In the genomic region with DNA sequence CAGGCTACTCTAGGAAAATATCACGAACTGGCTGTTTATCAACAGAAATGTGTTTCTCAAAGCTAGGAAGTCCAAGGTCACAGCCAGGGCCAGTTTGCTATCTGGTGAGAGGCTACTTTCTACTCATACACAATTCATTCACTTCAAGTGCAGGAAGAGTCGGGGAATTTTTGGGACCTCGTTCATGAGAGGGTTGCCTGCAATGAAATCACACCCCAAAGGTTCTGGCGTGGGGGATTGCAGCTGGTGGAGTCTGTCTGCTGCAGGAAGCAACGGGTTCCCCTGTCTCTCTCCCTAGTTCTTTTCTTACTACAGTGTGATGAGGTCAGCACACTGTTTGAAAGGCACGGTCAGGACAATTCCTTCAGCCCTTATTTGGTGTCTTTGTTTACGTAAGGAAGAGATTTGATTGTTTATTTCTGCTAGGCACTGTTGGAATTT, we compare ENCODE assay signal across 10 mouse cellular contexts. TPM values are rescaled to one million over a fixed set of nuclear protein-coding genes. Genes with fewer than 3 reads are reported as not detected.
A peak's percentile ranks its signal among the peaks of the same experiment; 100 is the strongest.
DNase-seq lines count a peak whose midpoint lies in the region; ATAC-seq and TF ChIP-seq lines count a peak whose summit lies in the region.
"Had no signal": no experiment of that assay in that cellular context is flagged by ENCODE, and none has a peak within 500 bp of the region (broad histone marks: within the 10 kb centered on the region; RNA-seq: fewer than 3 reads in every experiment).

No protein-coding gene starts in this region.

- H3K9me3 ChIP-seq in liver, embryonic 16.5 days (replicated peaks; ENCODE audit: control insufficient read depth, low read length) = no peaks in the 10 kb centered on the region
- H3K9me3 ChIP-seq in liver, embryonic 12.5 days (replicated peaks) = no peaks in the 10 kb centered on the region
- H3K9me3 ChIP-seq in embryonic facial prominence, embryonic 14.5 days (ENCODE audit: control insufficient read depth, low read length) = no peaks in the 10 kb centered on the region
- no peaks in the 10 kb centered on the region for H3K9me3 ChIP-seq in intestine, postnatal 0 days (ENCODE audit: control insufficient read depth)
- H3K9me3 ChIP-seq in hindbrain, embryonic 14.5 days (ENCODE audit: control insufficient read depth, low read length) = no peaks in the 10 kb centered on the region
- H3K9me3 ChIP-seq: G1E; liver, embryonic 13.5 days had no signal

- no peaks in the 10 kb centered on the region for H3K36me3 ChIP-seq in liver, embryonic 16.5 days (ENCODE audit: control insufficient read depth, insufficient read depth)
- H3K36me3 ChIP-seq in liver, embryonic 12.5 days = no peaks in the 10 kb centered on the region
- H3K36me3 ChIP-seq in embryonic facial prominence, embryonic 14.5 days (ENCODE audit: control insufficient read depth, insufficient read depth, low read length) = no peaks in the 10 kb centered on the region
- no peaks in the 10 kb centered on the region for H3K36me3 ChIP-seq in intestine, postnatal 0 days (ENCODE audit: control insufficient read depth, insufficient read depth)
- H3K36me3 ChIP-seq in hindbrain, embryonic 14.5 days (replicated peaks; ENCODE audit: control insufficient read depth, insufficient read depth) = no peaks in the 10 kb centered on the region
- H3K36me3 ChIP-seq: liver, embryonic 13.5 days had no signal

- H3K4me3 ChIP-seq in liver, embryonic 16.5 days (ENCODE audit: low read depth, low read length) = no peak overlapping the region
- H3K4me3 ChIP-seq in liver, embryonic 12.5 days = no peak overlapping the region
- H3K4me3 ChIP-seq in embryonic facial prominence, embryonic 14.5 days (ENCODE audit: low read depth, low read length) = no peak overlapping the region
- no peak overlapping the region for H3K4me3 ChIP-seq in intestine, postnatal 0 days (ENCODE audit: low read depth, low read length)
- no peak overlapping the region for H3K4me3 ChIP-seq in hindbrain, embryonic 14.5 days (replicated peaks; ENCODE audit: low read length)
- H3K4me3 ChIP-seq: liver, embryonic 13.5 days had no signal

- H3K4me2 ChIP-seq in liver, embryonic 16.5 days (ENCODE audit: low read depth, low read length) = no peak overlapping the region
- H3K4me2 ChIP-seq in liver, embryonic 12.5 days = no peak overlapping the region
- H3K4me2 ChIP-seq in embryonic facial prominence, embryonic 14.5 days (ENCODE audit: low read depth, low read length) = no peak overlapping the region
- H3K4me2 ChIP-seq in intestine, postnatal 0 days (replicated peaks; ENCODE audit: low read depth) = no peak overlapping the region
- no peak overlapping the region for H3K4me2 ChIP-seq in hindbrain, embryonic 14.5 days (replicated peaks)
- H3K4me2 ChIP-seq: liver, embryonic 13.5 days had no signal

- H3K27me3 ChIP-seq in liver, embryonic 16.5 days (ENCODE audit: control insufficient read depth, insufficient read depth, low read depth, low read length) = no peaks in the 10 kb centered on the region
- no peaks in the 10 kb centered on the region for H3K27me3 ChIP-seq in liver, embryonic 12.5 days (replicated peaks)
- H3K27me3 ChIP-seq in embryonic facial prominence, embryonic 14.5 days (replicated peaks; ENCODE audit: control insufficient read depth, insufficient read depth, low read length) = no peaks in the 10 kb centered on the region
- no peaks in the 10 kb centered on the region for H3K27me3 ChIP-seq in intestine, postnatal 0 days (replicated peaks; ENCODE audit: control insufficient read depth, insufficient read depth, low read length)
- no peaks in the 10 kb centered on the region for H3K27me3 ChIP-seq in hindbrain, embryonic 14.5 days (ENCODE audit: control insufficient read depth, insufficient read depth, low read length)
- H3K27me3 ChIP-seq: liver, embryonic 13.5 days had no signal

- H3K4me1 ChIP-seq in liver, embryonic 16.5 days (ENCODE audit: control insufficient read depth, low read depth, low read length) = peaks cover 9% of the 10 kb centered on the region
- peaks cover 28% of the 10 kb centered on the region for H3K4me1 ChIP-seq in liver, embryonic 12.5 days
- peaks cover 36% of the 10 kb centered on the region for H3K4me1 ChIP-seq in embryonic facial prominence, embryonic 14.5 days (ENCODE audit: control insufficient read depth, insufficient read depth, low read length)
- peaks cover 13% of the 10 kb centered on the region; the same call in 1 of the 2 replicates for H3K4me1 ChIP-seq in intestine, postnatal 0 days (replicated peaks; ENCODE audit: control insufficient read depth, insufficient read depth, low read length)
- peaks cover 19% of the 10 kb centered on the region; the same call in 1 of the 2 replicates for H3K4me1 ChIP-seq in hindbrain, embryonic 14.5 days (replicated peaks; ENCODE audit: control insufficient read depth, insufficient read depth, low read length)

- peak overlapping the region; percentile 17; the same call in 1 of the 2 replicates for H3K27ac ChIP-seq in liver, embryonic 16.5 days (ENCODE audit: low read length)
- no peak overlapping the region for H3K27ac ChIP-seq in liver, embryonic 12.5 days
- peak overlapping the region; percentile 54 for H3K27ac ChIP-seq in embryonic facial prominence, embryonic 14.5 days (replicated peaks; ENCODE audit: low read depth, low read length)
- H3K27ac ChIP-seq in intestine, postnatal 0 days (ENCODE audit: low read depth, low read length) = 0 out of 2 replicates have a peak overlapping the region, but pooled peaks have one; percentile 5
- H3K27ac ChIP-seq in hindbrain, embryonic 14.5 days = no peak overlapping the region
- H3K27ac ChIP-seq: liver, embryonic 13.5 days had no signal

- no peak overlapping the region for H3K9ac ChIP-seq in liver, embryonic 16.5 days (ENCODE audit: low read depth, low read length)
- H3K9ac ChIP-seq in liver, embryonic 12.5 days = no peak overlapping the region
- H3K9ac ChIP-seq in embryonic facial prominence, embryonic 14.5 days (ENCODE audit: low read depth, low read length) = no peak overlapping the region
- no peak overlapping the region for H3K9ac ChIP-seq in intestine, postnatal 0 days (ENCODE audit: low read depth, low read length)
- no peak overlapping the region for H3K9ac ChIP-seq in hindbrain, embryonic 14.5 days
- H3K9ac ChIP-seq: liver, embryonic 13.5 days had no signal

- no peak for ATAC-seq in liver, embryonic 16.5 days (ENCODE audit: low read depth)
- no peak for ATAC-seq in liver, embryonic 12.5 days
- ATAC-seq in embryonic facial prominence, embryonic 14.5 days (ENCODE audit: low read depth) = no peak
- ATAC-seq in intestine, postnatal 0 days = no peak
- no peak for ATAC-seq in hindbrain, embryonic 14.5 days (ENCODE audit: low FRiP score)

- 27% methylated on average over 7 of the region's 7 CpGs for WGBS in liver, embryonic 16.5 days (ENCODE audit: insufficient replicate concordance)
- 37% methylated on average over 7 of the region's 7 CpGs for WGBS in liver, embryonic 12.5 days (ENCODE audit: insufficient replicate concordance)
- WGBS in embryonic facial prominence, embryonic 14.5 days = 34% methylated on average over 7 of the region's 7 CpGs
- 17% methylated on average over 7 of the region's 7 CpGs for WGBS in intestine, postnatal 0 days
- WGBS in hindbrain, embryonic 14.5 days = 62% methylated on average over 7 of the region's 7 CpGs

- no peak for TF ChIP-seq CTCF in intestine, postnatal 0 days (IDR thresholded peaks at IDR 0.05; ENCODE audit: low read depth)

- no peak for DNase-seq in embryonic facial prominence, embryonic 14.5 days (ENCODE audit: low spot score)
- peak; percentile 43 to 58 for DNase-seq in lung, postnatal 4 days
- no peak for DNase-seq in right cerebral cortex, adult 2 months (ENCODE audit: low spot score in 2 of 2)
- DNase-seq in frontal cortex, postnatal 14 days (ENCODE audit: low spot score in 2 of 2) = no peak
- DNase-seq in hindbrain, embryonic 14.5 days (ENCODE audit: low spot score) = no peak
- DNase-seq: liver, embryonic 13.5 days had no signal

RNA-seq across cellular contexts. Expression of a gene that starts 48.8 kb away (rescaled TPM):
- 15.0 and 16.6 TPM in 2 replicates for polyA plus RNA-seq in liver, embryonic 16.5 days (2015; fragmentation: Nextera tagmentation; extraction: Ambion mirVana)
- polyA plus RNA-seq in liver, embryonic 12.5 days (2016; fragmentation: Nextera tagmentation; extraction: Ambion mirVana) = 18.1 and 20.0 TPM in 2 replicates
- 38.8 and 49.6 TPM in 2 replicates for polyA plus RNA-seq in embryonic facial prominence, embryonic 14.5 days (2014; fragmentation: Nextera tagmentation; extraction: Ambion mirVana)
- polyA plus RNA-seq in intestine, postnatal 0 days (2015; fragmentation: Nextera tagmentation; extraction: Ambion mirVana) = 25.6 and 26.1 TPM in 2 replicates
- polyA plus RNA-seq in hindbrain, embryonic 14.5 days (2014; fragmentation: Nextera tagmentation; extraction: Ambion mirVana) = 35.0 and 47.1 TPM in 2 replicates

RNA-seq across cellular contexts. Expression of a gene that starts 57.4 kb away (rescaled TPM):
- polyA plus RNA-seq in liver, embryonic 16.5 days (2015; fragmentation: Nextera tagmentation; extraction: Ambion mirVana) = 12.8 and 15.2 TPM in 2 replicates
- 29.8 and 32.2 TPM in 2 replicates for polyA plus RNA-seq in liver, embryonic 12.5 days (2016; fragmentation: Nextera tagmentation; extraction: Ambion mirVana)
- 1.6 and 3.0 TPM in 2 replicates for polyA plus RNA-seq in embryonic facial prominence, embryonic 14.5 days (2014; fragmentation: Nextera tagmentation; extraction: Ambion mirVana)
- polyA plus RNA-seq in intestine, postnatal 0 days (2015; fragmentation: Nextera tagmentation; extraction: Ambion mirVana) = 6.0 and 6.8 TPM in 2 replicates
- 4.3 and 5.0 TPM in 2 replicates for polyA plus RNA-seq in hindbrain, embryonic 14.5 days (2014; fragmentation: Nextera tagmentation; extraction: Ambion mirVana)

Comparison
In these comparisons a context has a peak if more than half of its experiments do, and no peak if none do; other contexts are left out.
1. H3K27ac ChIP-seq: peak in liver, embryonic 16.5 days (single experiment), embryonic facial prominence, embryonic 14.5 days (single experiment) and intestine, postnatal 0 days (single experiment); none in liver, embryonic 12.5 days (single experiment) and hindbrain, embryonic 14.5 days (single experiment).
2. DNase-seq: peak in lung, postnatal 4 days (2 of 2); none in embryonic facial prominence, embryonic 14.5 days (single experiment), right cerebral cortex, adult 2 months (0 of 2), frontal cortex, postnatal 14 days (0 of 2) and hindbrain, embryonic 14.5 days (single experiment).